Mouse (Mus musculus) large intestine, adult 2 months (tissue): ENCODE results near the gene Mr1. TPM values are rescaled to one million over a fixed set of nuclear protein-coding genes. Genes with fewer than 3 reads are reported as not detected.

ENCODE experiments used
- DNase-seq: peaks from one replicate; pipeline ENCODE4 v3.0.0-alpha.2; 2012; ENCODE audit warnings: low read depth, low spot score
- WGBS: fragments of 180-500 bp; shearing (Covaris S2); methylation state at CpG from one replicate; pipeline ENCODE4 v1.1.7; 2018; 5-methylcytosine and 5-hydroxymethylcytosine counted together
- polyA plus RNA-seq: library from polyadenylated mRNA; depleted of rRNA; stranded (reverse); fragments of >200 nt; gene quantifications from 2 replicates; pipeline ENCODE4 v1.2.3, GENCODE M21; 2012

The Mr1 gene
- polyA plus RNA-seq, 1 experiment = 1.1 TPM

GRCm38 (mm10) chr1:155140076-155140475, 6.5 kb downstream of the Mr1 start:
- peak; percentile 78 for DNase-seq

GRCm38 (mm10) chr1:155138795-155139194, 7.8 kb downstream of the Mr1 start:
- 60% methylated on average over 7 of the region's 7 CpGs for WGBS
- DNase-seq = no peak

More at GRCm38 (mm10) chr1:155140076-155140475, 6.5 kb downstream of the Mr1 start:
- 25% methylated on average over 2 of the region's 2 CpGs for WGBS

GRCm38 (mm10) chr1:155134866-155135265, 11.7 kb downstream of the Mr1 start:
- WGBS = 74% methylated on average over 8 of the region's 8 CpGs
- no peak for DNase-seq

GRCm38 (mm10) chr1:155127429-155127934, 19.1 kb downstream of the Mr1 start:
- peak; percentile 32 for DNase-seq
- 49% methylated on average over 5 of the region's 5 CpGs for WGBS

- 58% methylated on average over 5 of the region's 5 CpGs for WGBS
- no peak for DNase-seq
These were observed 19.9 kb downstream of the Mr1 start for GRCm38 (mm10) chr1:155126716-155127115.

- DNase-seq = no peak
- 91% methylated on average over 5 of the region's 5 CpGs for WGBS
These were observed 22.2 kb downstream of the Mr1 start for GRCm38 (mm10) chr1:155124397-155124796.

GRCm38 (mm10) chr1:155121977-155122939, 24.4 kb downstream of the Mr1 start:
- DNase-seq = no peak

GRCm38 (mm10) chr1:155119719-155120118, 26.9 kb downstream of the Mr1 start:
- DNase-seq = no peak
- WGBS = 84% methylated on average over 1 of the region's 1 CpGs

More at GRCm38 (mm10) chr1:155121977-155122939, 24.4 kb downstream of the Mr1 start:
- 70% methylated on average over 21 of the region's 21 CpGs for WGBS

GRCm38 (mm10) chr1:155113946-155114345, 32.7 kb downstream of the Mr1 start:
- no peak for DNase-seq
- WGBS = 20% methylated on average over 3 of the region's 3 CpGs

GRCm38 (mm10) chr1:155112875-155113274, 33.7 kb downstream of the Mr1 start:
- DNase-seq = no peak
- 92% methylated on average over 1 of the region's 1 CpGs for WGBS

- WGBS = 76% methylated on average over 4 of the region's 4 CpGs
- DNase-seq = no peak
These were observed 34.5 kb downstream of the Mr1 start for GRCm38 (mm10) chr1:155112118-155112517.

GRCm38 (mm10) chr1:155111491-155111890, 35.1 kb downstream of the Mr1 start:
- WGBS = 82% methylated on average over 6 of the region's 6 CpGs
- DNase-seq = no peak

GRCm38 (mm10) chr1:155109387-155110350, 36.9 kb downstream of the Mr1 start:
- WGBS = 57% methylated on average over 18 of the region's 18 CpGs

GRCm38 (mm10) chr1:155108412-155108811, 38.2 kb downstream of the Mr1 start:
- 29% methylated on average over 4 of the region's 4 CpGs for WGBS
- DNase-seq = no peak

More at GRCm38 (mm10) chr1:155109387-155110350, 36.9 kb downstream of the Mr1 start:
- no peak for DNase-seq

- WGBS = 13% methylated on average over 5 of the region's 5 CpGs
These were observed 38.8 kb downstream of the Mr1 start for GRCm38 (mm10) chr1:155107843-155108242.

GRCm38 (mm10) chr1:155106310-155106709, 40.3 kb downstream of the Mr1 start:
- 89% methylated on average over 1 of the region's 1 CpGs for WGBS
- DNase-seq = no peak

More at GRCm38 (mm10) chr1:155107843-155108242, 38.8 kb downstream of the Mr1 start:
- no peak for DNase-seq

GRCm38 (mm10) chr1:155103991-155104390, 42.6 kb downstream of the Mr1 start:
- no peak for DNase-seq
- WGBS = 89% methylated on average over 5 of the region's 5 CpGs

GRCm38 (mm10) chr1:155102631-155103030, 44.0 kb downstream of the Mr1 start:
- DNase-seq = no peak
- WGBS = 85% methylated on average over 4 of the region's 4 CpGs

GRCm38 (mm10) chr1:155099280-155099848, 47.2 kb downstream of the Mr1 start, which contains the start of gene Ier5:
TSS of gene Ier5 (minus strand) at chr1:155099636.
- WGBS = under 1% methylated on average over 40 of the region's 40 CpGs
- peak; percentile 95 for DNase-seq
